Mouse (Mus musculus) fibroblast of lung, adult 2 months (primary cell): ENCODE measurements around the gene Plekhh3.
A peak's percentile ranks its signal among the peaks of the same experiment; 100 is the strongest.

Experiments
- DNase-seq: peaks from one replicate; pipeline ENCODE4 v3.0.0-alpha.2; 2011; ENCODE audit warnings: low read depth

Gene Plekhh3

GRCm38 (mm10) chr11:101120545-101121188 is 50.5 kb downstream of the Plekhh3 start:
- no peak for DNase-seq

DNA sequence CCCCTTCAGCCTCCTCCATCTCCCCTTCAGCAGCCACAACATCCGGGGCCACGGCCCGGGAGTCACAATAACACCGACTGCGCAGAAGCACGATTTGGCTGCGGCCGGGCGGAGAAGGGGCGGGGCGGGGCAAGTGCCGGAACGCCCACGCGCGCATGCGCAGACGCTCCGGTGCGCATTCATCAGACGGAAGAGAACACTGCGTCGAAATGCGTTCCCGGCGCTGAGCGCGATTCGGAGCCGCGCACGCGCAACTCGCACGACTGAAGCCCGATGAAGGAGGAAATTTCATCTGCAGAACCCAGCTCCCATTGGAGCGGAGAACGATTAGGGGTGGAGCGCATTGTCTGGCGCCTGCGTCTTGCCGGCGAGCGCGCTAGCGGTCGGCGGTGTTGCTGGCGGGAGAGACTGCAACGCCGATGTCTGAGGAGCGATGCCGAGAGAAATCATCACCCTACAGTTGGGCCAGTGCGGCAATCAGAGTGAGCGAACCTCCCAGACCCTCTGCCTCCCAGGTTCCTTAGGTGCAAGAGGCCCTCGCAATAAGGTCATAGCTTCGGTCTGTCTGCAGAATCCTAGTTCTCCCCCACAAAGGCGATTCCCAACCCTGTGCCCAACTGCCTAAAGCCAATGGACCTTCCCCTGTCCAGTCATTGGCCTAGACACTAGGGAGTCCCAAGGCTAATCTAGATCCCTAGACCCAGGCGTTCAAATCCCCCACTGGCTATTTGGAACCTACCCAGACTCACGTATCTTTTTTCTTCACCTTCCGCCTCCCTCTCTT is 51.2 kb downstream of the Plekhh3 start, which contains the start of the genes Retreg3 and Tubg1:
TSS of gene Retreg3 (minus strand) at position 133 of the 784 bp plus-strand sequence.
TSS of gene Tubg1 (plus strand) at position 178 of the 784 bp plus-strand sequence.
- peak; percentile 99 for DNase-seq

GRCm38 (mm10) chr11:101119131-101119760 is 51.9 kb downstream of the Plekhh3 start:
- DNase-seq, result no peak

- no peak for DNase-seq
These were observed 53.0 kb downstream of the Plekhh3 start for GRCm38 (mm10) chr11:101118105-101118504.

DNA sequence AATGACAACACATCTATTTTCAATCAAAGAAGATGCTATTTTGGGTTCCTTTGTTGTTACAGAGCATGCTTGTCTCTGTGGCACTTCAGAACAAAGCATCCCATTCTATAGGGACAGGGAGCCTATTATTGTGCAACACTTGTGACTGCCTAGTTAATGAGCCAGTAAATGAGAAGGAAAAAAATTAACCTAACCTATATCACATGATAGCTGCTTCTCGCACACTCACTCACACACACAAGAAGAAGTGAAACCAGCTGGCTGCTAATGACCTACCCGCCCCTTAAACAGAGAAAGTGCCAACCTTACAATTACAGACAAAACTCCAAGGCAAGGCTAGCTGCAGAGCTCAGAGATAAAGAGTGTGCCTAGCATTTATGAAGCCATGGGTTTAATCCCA is 55.6 kb downstream of the Plekhh3 start:
- DNase-seq, result no peak
